Mouse (Mus musculus): ENCODE measurements around the gene Creb5.

DNA sequence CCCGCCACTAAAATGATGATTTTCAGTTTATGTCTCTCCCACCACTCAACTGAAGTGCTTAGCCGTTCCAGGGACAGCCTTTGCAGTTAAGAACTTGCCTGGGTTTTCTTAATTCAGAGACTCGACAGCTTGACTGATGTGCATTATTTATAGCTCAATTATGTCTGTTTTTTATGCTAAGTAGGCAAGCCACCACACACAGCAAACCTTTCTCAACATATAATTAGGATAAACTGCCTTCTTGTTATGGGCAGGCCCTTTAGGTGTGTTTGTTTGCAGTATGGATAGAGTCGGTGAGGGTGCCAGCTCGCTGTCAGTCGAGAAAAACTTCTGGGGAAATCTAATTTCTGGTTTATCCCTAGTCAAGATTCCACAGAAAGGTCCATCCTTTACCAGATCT, 409.4 kb downstream of the Creb5 start:
- TF ChIP-seq CTCF (IDR thresholded peaks at IDR 0.05; ENCODE audit: low read depth) (no peak), EP300 (IDR thresholded peaks at IDR 0.05; ENCODE audit: low read depth) (no peak)
